Mouse (Mus musculus): ENCODE measurements around the gene Bbs7. TPM values are rescaled to one million over a fixed set of nuclear protein-coding genes. Genes with fewer than 3 reads are reported as not detected.
"Not testable (repeated sequence)": the region's sequence is repeated elsewhere in the genome, so short reads cannot be mapped to it uniquely, and the experiment has no call there.

Gene Bbs7
- total RNA-seq (2022), result 10 to 100 TPM; 15.3 to 18.1 (median 17.0) TPM

DNA sequence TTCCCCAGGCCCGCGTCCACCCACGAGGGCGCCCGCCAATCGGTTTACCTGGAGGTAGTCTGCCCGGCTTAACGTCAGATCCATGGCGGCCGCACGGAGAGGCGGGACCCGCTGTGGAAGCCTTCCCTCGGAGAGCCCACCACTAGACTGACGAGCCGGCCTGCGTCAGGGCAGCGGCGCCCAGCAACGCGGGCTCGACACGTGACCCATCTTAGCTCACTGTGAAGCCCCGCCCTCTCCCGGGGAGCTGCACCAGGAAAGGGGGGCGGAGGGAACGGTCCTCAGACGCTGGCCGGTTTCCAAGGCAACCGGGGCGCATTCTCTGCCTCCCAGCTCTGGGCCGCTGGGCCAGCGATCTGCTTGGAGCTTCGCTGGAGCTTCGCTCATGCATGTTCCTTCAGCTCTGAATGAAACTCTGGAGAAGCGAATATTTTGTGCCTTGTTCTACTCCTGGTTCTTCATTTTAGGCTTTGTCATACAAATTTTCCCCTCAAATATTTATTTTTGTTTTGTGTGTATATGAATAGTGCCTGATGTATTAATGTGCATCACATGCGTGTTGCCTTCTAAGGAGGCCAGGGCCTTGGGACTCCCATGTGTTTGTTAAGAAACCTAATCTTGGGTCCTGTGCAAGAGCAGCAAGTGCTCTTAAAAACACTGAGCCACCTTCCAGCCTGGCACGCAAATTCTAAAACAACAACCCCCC is at the start of gene Bbs7:
TSS of gene Bbs7 (minus strand) at position 276 of the 706 bp plus-strand sequence.
- DNase-seq (ENCODE audit: low spot score in 2 of 2), result peak; percentile 80 to 96

DNA sequence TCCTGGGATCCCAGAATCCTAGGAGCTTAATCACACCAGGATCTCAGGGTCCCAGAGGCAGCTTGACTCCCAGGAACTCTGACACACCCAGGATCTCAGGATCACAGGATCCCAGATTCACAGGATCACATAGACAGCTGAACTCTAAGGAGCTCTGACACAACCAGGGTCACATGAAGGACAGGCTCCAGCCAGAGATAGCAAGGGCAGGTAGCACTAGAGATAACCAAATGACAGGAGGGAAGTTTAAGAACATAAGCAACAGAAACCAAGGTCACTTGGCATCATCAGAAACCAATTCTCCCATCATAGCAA is 31.9 kb upstream of the Bbs7 start:
- not testable (repeated sequence) for DNase-seq (ENCODE audit: low spot score in 2 of 2)

DNA sequence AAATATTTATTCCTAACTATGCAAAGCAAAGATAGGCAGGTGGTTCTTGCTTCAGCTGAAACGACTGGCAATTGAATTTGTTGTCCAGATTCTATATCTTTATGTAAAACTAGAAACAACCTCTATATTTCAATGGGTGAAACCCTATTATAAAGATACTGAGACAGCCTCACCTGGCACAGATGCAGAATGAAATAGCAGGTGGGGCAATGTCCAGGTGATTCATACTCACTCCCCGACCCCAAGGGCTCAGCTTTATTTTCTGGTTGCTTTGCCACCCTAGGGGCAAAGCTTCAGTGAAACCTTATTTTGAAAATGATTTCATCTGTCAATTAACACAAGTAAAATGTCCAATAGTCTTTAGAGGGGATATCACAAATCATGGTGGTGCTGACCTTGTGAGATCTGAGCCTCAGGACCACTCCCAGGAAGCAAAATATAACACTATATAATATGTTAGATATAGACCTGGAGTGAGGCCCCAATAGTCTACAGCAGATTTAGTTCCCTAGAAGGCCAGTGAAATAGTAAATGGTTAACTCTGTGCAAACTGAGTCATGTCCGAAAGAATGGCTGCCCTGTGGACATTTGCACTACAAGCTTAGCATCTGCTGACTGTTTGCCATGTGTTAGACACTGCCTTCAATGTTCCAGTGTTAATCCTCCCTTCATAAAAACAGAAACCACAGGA is 31.4 kb upstream of the Bbs7 start:
- DNase-seq (ENCODE audit: low spot score in 2 of 2), result no peak

DNA sequence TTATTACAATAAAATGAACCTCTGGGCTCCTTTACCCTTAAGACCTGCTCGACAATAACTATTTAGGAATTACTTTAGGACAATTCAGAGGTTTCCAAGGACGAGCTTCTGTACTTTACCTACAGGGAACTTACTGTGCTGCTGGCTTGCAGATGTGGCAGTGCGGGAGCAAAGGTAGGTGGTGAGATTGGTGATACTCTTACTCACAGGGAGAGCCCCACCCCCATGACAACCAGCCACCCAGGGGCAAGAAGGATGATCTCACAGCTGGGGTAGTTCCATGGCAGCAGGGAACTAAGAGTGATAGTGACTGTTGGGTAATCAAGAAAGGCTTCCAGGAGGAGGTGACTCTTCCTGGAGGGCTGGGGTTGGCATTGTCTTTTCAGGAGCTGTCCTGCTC is 30.1 kb upstream of the Bbs7 start:
- no peak for DNase-seq (ENCODE audit: low spot score in 2 of 2)

DNA sequence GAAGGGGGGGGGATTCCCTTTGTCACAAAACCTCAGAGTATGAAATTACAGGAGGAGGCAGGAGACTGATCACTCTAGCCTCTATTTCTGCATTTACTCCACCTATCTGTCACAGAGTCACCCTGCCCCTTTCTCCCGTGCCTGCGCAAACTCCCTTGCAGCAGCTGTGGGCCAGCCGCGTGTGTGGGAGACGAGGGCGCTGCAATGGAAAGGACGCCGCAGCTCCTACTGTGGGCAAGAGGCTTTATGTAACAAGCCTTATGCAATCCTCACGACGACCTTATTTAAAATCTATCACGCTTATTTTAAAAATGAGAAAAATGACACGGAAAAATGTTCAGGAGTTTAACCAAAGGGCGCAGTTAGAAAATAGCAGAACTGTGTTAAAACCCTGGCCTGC is 29.5 kb upstream of the Bbs7 start:
- DNase-seq (ENCODE audit: low spot score in 2 of 2), result peak in 1 of 2 experiments; percentile 69

DNA sequence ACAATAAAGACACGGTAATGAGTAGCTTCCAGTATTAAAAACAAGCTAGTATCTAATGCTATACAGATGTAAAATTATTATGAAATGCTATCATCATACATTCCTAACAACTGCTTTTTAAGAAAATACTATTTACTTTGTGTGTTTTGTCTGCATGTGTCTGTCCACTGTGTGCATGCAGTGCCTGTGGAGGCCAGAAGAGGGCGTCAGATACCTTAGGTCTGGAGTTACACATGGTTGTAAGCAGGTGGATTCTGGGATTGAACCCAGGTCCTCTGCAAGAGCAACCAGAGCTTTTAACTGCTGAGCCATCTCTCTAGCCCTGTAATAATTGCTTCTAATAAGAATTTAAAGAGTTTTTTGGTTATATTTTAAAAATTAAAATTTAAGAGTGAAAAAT is 27.5 kb upstream of the Bbs7 start:
- no peak for DNase-seq (ENCODE audit: low spot score in 2 of 2)

DNA sequence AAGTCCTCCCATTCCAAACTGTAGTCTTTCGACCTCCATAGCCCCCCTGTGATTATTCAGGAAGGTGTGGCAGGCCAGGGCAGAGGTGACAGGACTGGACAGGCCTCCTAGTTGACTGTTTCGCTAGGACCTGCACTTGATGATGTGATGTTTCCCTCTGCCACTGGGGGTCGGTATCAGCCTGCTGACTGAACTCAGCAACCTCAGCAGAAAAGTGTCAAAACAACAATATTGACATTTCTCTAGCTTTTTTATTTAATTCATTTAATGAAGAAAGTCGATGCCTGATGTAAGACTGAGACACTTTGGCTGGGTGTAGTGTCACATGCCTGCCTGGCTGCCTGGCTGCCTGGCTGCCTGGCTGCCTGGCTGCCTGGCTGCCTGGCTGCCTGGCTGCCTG is 22.2 kb upstream of the Bbs7 start:
- DNase-seq (ENCODE audit: low spot score in 2 of 2), result no peak

DNA sequence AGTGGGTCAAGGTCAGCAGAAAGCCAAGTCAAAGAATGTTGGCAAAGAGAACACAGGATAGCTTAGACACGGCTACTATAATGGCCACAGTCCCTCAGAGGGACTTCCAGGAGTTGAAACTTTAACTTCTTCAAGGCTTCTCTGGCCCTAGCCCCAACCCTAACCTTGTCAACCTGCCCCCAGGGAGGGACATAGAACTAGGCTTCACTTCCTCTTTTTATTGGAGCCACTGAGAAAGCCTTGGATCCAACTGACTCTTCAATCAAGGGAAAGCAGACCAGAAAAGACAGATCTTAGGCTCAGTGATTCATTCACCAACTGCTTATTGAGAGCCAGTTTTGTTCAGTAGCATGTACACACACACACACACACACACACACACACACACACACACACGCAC is 13.5 kb upstream of the Bbs7 start:
- DNase-seq (ENCODE audit: low spot score in 2 of 2), result no peak

DNA sequence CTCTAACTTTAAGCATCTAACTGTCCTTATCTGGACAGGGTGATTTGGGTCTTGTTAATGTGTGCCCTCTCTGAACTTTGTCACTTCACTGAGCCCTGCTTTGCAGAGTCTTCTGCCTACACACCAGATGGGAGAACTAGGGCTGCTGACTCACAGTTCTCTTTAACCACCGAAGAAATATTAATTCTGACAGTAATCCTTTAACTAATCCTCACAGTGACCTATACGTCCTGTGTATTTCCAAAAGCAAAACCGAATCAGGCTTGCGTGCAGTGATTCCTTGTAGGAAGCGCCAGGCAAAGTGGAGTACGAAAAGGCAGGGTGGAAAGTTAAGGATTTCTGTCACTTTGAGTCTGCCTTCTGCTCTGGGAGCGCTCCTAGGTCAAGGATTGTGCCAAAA is 4.9 kb upstream of the Bbs7 start:
- DNase-seq (ENCODE audit: low spot score in 2 of 2), result no peak

DNA sequence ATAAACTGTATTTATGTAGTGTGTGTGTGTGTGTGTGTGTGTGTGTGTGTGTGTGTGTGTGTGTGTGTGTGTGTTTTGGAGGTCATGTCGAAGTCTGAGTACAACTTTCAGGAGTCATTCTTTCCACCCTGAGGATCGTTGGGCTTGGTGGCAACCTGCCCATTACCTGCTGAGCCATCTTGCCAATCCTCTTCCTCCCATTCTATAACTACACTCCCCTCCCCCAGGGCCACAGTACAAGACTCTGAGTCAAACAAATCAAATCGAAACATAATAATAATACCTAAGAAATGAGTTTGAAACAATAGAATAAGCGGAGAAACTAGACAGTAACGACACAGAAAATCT is 605 bp upstream of the Bbs7 start:
- DNase-seq (ENCODE audit: low spot score in 2 of 2), result no peak

DNA sequence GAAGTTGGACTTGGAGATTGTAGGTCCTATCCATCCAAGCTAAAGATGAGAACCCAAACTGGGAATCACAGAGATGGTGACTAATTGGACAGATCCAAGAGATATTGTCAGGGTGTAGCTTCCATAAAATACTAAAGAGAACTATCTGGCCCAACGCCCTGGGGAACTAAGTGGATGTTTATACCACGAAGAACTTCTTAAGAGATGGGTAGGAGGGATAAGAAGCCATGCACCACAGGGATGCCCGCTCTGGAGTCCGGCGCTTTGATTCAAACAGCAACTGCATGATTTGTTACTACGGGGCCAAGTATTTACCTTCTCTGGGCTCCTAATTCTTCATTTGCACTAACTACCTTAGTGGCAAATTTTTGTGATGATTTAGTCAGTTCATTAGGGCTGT is 590 bp downstream of the Bbs7 start:
- DNase-seq (ENCODE audit: low spot score in 2 of 2), result no peak

DNA sequence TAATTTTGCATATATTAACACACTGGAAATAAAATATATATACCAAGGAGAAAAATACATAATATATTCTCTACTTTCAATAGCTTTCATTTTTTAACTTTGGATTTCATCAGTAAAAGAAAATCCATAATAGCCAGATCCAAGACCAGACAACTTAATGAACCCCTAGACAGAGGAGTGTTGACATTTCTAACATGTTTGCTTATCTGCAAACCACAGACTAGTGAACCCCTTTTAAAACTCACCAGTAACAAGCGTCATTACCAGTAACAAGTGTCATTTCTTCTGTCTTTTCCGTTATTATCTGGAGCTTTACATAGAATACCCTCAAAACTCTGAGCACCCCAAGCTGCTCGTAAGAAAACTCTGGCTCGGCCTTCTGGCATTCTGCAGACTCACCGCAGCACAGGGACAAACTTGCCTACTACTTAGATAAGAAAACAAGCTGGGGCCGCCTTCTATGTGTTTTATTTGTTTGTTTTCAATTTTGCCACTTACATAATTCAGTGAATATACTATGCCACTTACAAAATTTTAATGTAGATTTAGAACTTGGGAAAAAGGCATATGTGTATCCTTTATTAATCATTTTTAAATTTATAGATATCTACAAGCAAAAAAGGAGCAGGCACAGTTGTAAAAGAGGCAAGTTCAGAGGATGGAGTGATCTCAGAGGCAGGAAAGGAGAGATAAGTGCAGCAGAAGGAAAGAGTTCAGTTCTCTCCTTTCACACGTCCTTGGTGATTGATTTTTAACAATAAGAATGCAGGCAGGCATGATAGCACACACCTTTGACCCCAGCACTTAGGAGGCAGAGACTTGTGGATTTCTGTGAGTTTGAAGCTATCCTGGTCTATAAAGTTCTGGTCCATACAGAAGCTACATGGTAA is 7.1 kb downstream of the Bbs7 start:
- no peak for DNase-seq (ENCODE audit: low spot score in 2 of 2)

DNA sequence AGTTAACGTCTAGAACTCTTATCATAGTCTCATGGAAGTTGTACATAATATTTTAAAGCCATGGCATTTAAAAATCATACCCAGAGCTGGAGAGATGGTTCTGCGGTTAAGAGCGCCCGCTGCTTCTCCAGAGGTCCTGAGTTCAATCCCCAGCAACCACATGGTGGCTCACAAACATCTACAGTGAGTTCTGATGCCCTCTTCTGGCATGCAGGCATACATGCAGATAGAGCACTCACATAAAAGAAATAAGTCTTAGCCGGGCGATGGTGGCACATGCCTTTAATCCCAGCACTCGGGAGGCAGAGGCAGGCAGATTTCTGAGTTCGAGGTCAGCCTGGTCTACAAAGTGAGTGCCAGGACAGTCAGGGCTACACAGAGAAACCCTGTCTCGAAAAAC is 13.5 kb downstream of the Bbs7 start:
- DNase-seq (ENCODE audit: low spot score in 2 of 2), result not testable (repeated sequence)

DNA sequence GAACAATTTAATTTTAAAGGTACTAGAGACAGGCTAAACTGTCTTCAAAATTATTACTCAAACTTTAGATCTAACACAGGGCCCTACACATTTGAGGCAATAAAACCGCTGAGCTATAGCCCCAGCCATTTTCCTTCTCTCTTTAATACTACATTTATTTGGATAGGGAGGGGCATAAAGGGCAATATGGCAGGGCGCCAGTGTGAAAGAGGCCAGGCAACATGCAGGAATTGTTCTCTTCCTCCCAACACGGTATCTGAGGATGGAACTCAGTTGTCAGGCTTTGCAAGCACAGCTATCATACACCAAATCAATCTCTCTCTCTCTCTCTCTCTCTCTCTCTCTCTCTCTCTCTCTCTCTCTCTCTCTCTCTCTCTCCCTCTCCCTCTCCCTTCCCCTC is 14.5 kb downstream of the Bbs7 start:
- no peak for DNase-seq (ENCODE audit: low spot score in 2 of 2)

DNA sequence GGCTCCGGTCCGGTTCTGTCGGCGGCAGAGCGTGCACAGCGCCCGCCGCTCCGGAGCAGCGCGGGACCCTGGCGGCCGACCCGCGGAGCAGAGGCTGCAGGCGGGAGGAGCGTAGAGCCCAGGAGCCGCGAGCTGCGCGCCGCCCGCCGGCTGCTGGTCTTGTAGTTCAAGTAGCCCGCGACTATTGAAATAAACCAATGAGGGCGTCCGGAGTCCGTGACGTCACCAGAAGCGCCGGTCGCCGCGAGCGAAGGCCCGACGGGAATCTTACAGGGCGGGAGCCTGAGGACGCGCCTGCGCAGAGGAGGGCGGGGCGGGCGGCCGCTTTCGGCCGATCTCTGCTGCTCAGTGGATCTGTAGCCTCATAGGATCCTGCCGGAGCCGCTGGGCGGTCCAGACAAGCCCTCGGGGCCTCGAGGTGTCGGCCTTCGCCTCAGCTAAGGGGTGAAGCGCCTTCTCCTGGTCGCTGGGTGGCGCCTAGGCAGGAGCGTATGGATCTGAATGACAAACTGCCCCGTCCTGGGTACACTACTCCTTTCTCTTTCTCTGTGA is 41.4 kb downstream of the Bbs7 start, which contains the start of gene Ccna2:
TSS of gene Ccna2 (minus strand) at position 324 of the 552 bp plus-strand sequence.
- peak; percentile 92 to 98 for DNase-seq (ENCODE audit: low spot score in 2 of 2)

DNA sequence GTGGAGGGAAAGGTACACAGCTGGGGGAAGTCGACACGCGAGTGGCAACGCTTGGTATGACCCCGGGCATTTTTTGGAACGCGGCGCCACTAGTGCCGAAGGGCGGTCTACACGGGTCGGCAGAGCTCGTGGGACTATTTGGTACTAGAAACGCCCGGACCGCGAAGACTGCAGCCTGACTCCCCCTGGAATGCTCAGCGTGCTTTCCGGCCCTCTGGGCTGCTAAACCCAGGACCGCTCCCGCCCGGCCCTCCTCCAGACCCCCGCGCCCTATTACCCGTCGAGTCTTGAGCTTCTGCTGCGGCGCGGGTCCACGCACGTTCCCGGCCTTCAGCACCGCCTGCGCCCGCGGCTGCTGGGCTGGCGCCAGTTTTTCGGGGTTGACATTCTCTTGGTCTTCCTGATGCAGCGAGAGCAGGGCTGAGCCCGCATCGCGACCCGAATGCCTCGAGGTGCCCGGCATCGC is 41.9 kb downstream of the Bbs7 start:
- no peak for DNase-seq (ENCODE audit: low spot score in 2 of 2)

DNA sequence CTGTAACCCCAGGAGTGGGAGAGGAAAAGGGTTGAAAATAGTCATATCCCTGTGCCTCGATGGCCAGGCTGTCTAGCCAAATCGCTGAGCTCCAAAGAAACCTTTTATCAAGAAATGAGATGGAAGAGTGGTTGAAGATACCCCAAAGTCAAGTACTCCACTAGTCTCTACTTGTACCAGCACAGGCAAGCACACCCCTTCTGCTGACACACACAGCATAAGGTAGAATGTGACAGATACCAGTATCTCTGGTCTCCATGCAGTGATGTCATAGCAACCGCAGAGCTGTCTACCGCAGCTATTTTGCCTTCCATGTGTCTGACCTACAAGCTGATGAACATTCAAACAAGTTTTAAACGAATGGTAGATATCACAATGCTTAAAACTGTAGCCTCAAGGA is 43.4 kb downstream of the Bbs7 start:
- DNase-seq (ENCODE audit: low spot score in 2 of 2), result no peak

DNA sequence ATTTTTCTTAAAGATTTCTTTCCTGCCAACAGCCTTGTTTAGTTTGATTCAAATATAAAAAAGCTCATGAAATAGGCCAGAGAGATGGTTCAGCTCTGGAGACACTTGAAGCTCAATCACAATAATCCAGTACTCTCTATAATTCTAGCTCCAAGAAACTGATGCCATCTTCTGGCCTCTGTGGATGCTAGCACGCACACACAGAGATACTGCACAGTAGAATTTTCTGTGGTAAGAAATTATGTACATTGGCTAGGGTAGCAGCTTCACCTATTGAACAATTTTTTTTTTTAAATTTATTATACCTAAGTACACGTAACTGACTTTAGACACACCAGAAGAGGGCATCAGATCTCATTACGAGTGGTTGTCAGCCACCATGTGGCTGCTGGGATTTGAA is 49.6 kb downstream of the Bbs7 start:
- DNase-seq (ENCODE audit: low spot score in 2 of 2), result no peak

DNA sequence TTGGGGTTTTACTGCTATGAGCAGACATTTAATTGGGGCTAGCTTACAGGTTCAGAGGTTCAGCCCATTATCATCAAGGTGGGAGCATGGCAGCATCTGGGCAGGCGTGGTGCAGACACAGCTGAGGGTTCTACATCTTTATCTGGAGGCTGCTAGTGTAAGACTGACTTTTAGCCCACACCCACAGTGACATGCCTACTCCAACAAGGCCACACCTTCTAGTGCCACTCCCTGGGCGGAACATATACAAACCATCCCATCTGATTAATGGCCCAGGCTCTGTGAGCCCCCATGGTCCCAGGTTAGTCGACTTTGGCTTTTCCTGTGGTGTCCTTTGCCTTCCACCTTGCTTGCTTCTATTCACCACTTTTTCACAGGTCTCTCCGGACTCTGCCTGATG is 53.7 kb downstream of the Bbs7 start:
- no peak for DNase-seq (ENCODE audit: low spot score in 2 of 2)

DNA sequence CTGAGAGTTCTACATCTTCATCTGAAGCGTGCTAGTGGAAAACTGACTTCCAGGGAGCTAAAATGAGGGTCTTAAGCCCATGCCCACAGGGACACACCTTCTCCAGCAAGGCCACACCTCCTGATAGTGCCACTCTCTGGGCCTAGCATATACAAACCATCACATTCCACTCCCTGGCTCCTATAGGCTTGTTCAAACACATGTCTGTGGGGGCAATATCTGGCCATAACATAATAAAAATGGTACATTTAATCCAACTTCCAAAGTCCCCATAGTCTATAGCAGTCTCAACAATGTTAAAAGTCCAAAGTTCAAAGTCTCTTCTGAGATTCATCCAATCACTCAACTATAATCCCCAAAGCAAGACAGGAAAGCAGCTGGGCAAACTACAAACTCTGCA is 55.7 kb downstream of the Bbs7 start:
- DNase-seq (ENCODE audit: low spot score in 2 of 2), result no peak

DNA sequence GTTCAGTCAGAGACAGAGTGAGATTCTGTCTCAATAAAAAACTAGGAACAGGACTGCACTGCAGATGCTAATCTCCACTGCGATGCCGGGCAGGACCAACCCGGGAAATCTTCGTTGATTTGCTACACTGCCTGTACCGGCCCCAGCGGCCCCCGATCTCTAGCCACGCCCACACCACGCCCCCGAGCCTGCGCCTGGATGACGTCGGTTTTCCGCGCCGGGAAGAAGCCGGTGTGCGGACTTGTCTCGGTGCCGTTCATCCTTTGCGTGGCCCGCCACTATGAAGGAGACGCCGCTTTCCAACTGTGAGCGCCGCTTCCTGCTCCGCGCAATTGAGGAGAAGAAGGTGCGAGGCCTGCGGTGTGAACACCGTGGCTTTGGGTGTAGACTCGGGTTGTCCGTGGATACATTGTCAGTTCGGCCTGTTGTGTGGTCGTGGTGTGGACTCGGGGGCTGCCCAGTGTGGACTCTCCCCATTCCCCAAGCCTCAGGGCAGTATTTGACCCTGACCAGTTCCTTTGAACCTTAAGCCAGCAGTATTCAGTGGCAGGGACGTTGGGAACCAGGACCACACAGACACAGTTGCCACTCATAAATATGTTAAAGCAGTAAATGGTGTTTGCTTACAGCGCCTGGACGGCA is 60.8 kb downstream of the Bbs7 start, which contains the start of gene Exosc9:
TSS of gene Exosc9 (plus strand) at position 201 of the 642 bp plus-strand sequence.
- peak; percentile 89 to 98 for DNase-seq (ENCODE audit: low spot score in 2 of 2)
